Mouse (Mus musculus) hindbrain, postnatal 0 days (tissue): ENCODE measurements around the gene Pik3c2b. TPM values are rescaled to one million over a fixed set of nuclear protein-coding genes. Genes with fewer than 3 reads are reported as not detected.

Experiments
- ATAC-seq: fragments of 200-750 bp; cut with Nextera tagmentation; 2 replicates; pipeline ENCODE4 v1.8.0; 2017; ENCODE audit warnings: mild to moderate bottlenecking, moderate TSS enrichment, moderate library complexity
- DNase-seq: peaks from one replicate; pipeline ENCODE4 v3.0.0-alpha.2; 2015; ENCODE audit warnings: low spot score
- H3K27ac ChIP-seq: fragments of 300-500 bp; sonication (generic); 2 replicates; pipeline ENCODE4 v1.5.1; 2014; ENCODE audit warnings: mild to moderate bottlenecking
- H3K27me3 ChIP-seq: fragments of 300-500 bp; sonication (generic); 2 replicates; pipeline ENCODE4 v1.6.1; 2014; ENCODE audit warnings: low read length, mixed read lengths; ENCODE audit not compliant: insufficient read depth
- H3K36me3 ChIP-seq: fragments of 300-500 bp; sonication (generic); 2 replicates; pipeline ENCODE4 v1.6.1; 2014; ENCODE audit warnings: low read length, mixed read lengths; ENCODE audit not compliant: insufficient read depth
- H3K4me1 ChIP-seq: fragments of 300-500 bp; sonication (generic); 2 replicates; pipeline ENCODE4 v1.6.1; 2014; ENCODE audit warnings: antibody characterized with exemption, low read length, mixed read lengths; ENCODE audit not compliant: insufficient read depth
- H3K4me2 ChIP-seq: fragments of 300-500 bp; sonication (generic); 2 replicates; pipeline ENCODE4 v1.6.1; 2014; ENCODE audit warnings: low read depth, mild to moderate bottlenecking, low read length, moderate library complexity, mixed read lengths
- H3K4me3 ChIP-seq: fragments of 300-500 bp; sonication (generic); 2 replicates; pipeline ENCODE4 v1.5.1; 2014; ENCODE audit warnings: low read length
- H3K9ac ChIP-seq: fragments of 300-500 bp; sonication (generic); replicated peaks from 2 replicates; pipeline ENCODE4 v1.6.1; 2014; ENCODE audit warnings: mild to moderate bottlenecking, low read length, moderate library complexity, mixed read lengths
- H3K9me3 ChIP-seq: fragments of 300-500 bp; sonication (generic); 2 replicates; pipeline ENCODE4 v1.6.1; 2016; ENCODE audit warnings: low read length, mixed read lengths
- CTCF ChIP-seq: IDR thresholded peaks from 2 replicates; pipeline ENCODE4 v1.5.1; 2016; ENCODE audit warnings: antibody characterized with exemption, control low read depth, low read depth
- WGBS: fragments of 180-500 bp; shearing (Covaris S2); extraction: QIAGEN DNeasy Blood & Tissue Kit; methylation state at CpG from one replicate; pipeline ENCODE4 v1.1.7; 2014; 5-methylcytosine and 5-hydroxymethylcytosine counted together
- polyA plus RNA-seq: library from polyadenylated mRNA; unstranded; fragments of >200 nt; fragmentation: Nextera tagmentation; extraction: Ambion mirVana; gene quantifications from 2 replicates; pipeline ENCODE4 v1.2.1, GENCODE M21; 2015
- total RNA-seq: library from RNA; depleted of rRNA; stranded (reverse); fragments of >200 nt; gene quantifications from 2 replicates; pipeline ENCODE4 v1.2.3, GENCODE M21; 2014

Pik3c2b gene
- total and polyA plus RNA-seq, 2 experiments from 2014 or later = 8.7 to 23.0 TPM

- no peak overlapping the region for H3K9ac ChIP-seq
- no peak overlapping the region for H3K4me3 ChIP-seq
- H3K27ac ChIP-seq = no peak overlapping the region
- ATAC-seq (no peak), DNase-seq (no peak)
- 91% methylated on average over 6 of the region's 6 CpGs for WGBS
- no peak for TF ChIP-seq CTCF
- no peak overlapping the region for H3K4me2 ChIP-seq
- no peaks in the 10 kb centered on the region for H3K9me3 ChIP-seq
- H3K27me3 ChIP-seq = no peaks in the 10 kb centered on the region
- peaks cover 49% of the 10 kb centered on the region; the same call in 1 of the 2 replicates for H3K36me3 ChIP-seq
- no peaks in the 10 kb centered on the region for H3K4me1 ChIP-seq
Observed at GRCm38 (mm10) chr1:133103871-133104270, 58.4 kb downstream of the Pik3c2b start.

GRCm38 (mm10) chr1:133116108-133116507 is 70.6 kb downstream of the Pik3c2b start:
- TF ChIP-seq CTCF = peak; percentile 11; the same call in 1 of the 2 replicates
- no peaks in the 10 kb centered on the region for H3K4me1 ChIP-seq

GRCm38 (mm10) chr1:133118127-133118526 is 72.7 kb downstream of the Pik3c2b start:
- WGBS = 92% methylated on average over 5 of the region's 5 CpGs
- ATAC-seq (0 out of 2 replicates have a peak, but pooled peaks have one; percentile 51), DNase-seq (no peak)
- Histone ChIP-seq H3K4me2 (no peak overlapping the region), H3K27ac (no peak overlapping the region), H3K9ac (no peak overlapping the region), H3K4me3 (no peak overlapping the region), H3K4me1 (no peaks in the 10 kb centered on the region), H3K9me3 (no peaks in the 10 kb centered on the region), H3K36me3 (no peaks in the 10 kb centered on the region), H3K27me3 (no peaks in the 10 kb centered on the region)
- TF ChIP-seq CTCF = no peak

More at GRCm38 (mm10) chr1:133116108-133116507, 70.6 kb downstream of the Pik3c2b start:
- Histone ChIP-seq H3K9ac (no peak overlapping the region), H3K27me3 (no peaks in the 10 kb centered on the region), H3K27ac (no peak overlapping the region), H3K36me3 (no peaks in the 10 kb centered on the region), H3K4me2 (no peak overlapping the region), H3K9me3 (no peaks in the 10 kb centered on the region), H3K4me3 (no peak overlapping the region)
- no peak for DNase-seq
- ATAC-seq = no peak
- WGBS = 88% methylated on average over 4 of the region's 4 CpGs

- Histone ChIP-seq H3K9ac (no peak overlapping the region), H3K4me1 (no peaks in the 10 kb centered on the region), H3K9me3 (no peaks in the 10 kb centered on the region), H3K27me3 (no peaks in the 10 kb centered on the region), H3K4me2 (no peak overlapping the region), H3K4me3 (no peak overlapping the region), H3K36me3 (no peaks in the 10 kb centered on the region), H3K27ac (no peak overlapping the region)
- WGBS = 83% methylated on average over 3 of the region's 3 CpGs
- ATAC-seq (no peak), DNase-seq (no peak)
- no peak for TF ChIP-seq CTCF
Observed at GRCm38 (mm10) chr1:133118844-133119243, 73.4 kb downstream of the Pik3c2b start.

GRCm38 (mm10) chr1:133119931-133120712 is 74.7 kb downstream of the Pik3c2b start:
- TF ChIP-seq CTCF = no peak
- no peak overlapping the region for H3K4me2 ChIP-seq
- no peaks in the 10 kb centered on the region for H3K36me3 ChIP-seq
- DNase-seq (no peak), ATAC-seq (no peak)
- 67% methylated on average over 7 of the region's 7 CpGs for WGBS
- no peaks in the 10 kb centered on the region for H3K9me3 ChIP-seq
- no peaks in the 10 kb centered on the region for H3K4me1 ChIP-seq
- no peaks in the 10 kb centered on the region for H3K27me3 ChIP-seq
- no peak overlapping the region for H3K27ac ChIP-seq
- no peak overlapping the region for H3K4me3 ChIP-seq
- H3K9ac ChIP-seq = no peak overlapping the region

- H3K9me3 ChIP-seq = no peaks in the 10 kb centered on the region
- TF ChIP-seq CTCF = no peak
- no peak for DNase-seq
- no peak overlapping the region for H3K27ac ChIP-seq
- no peak overlapping the region for H3K9ac ChIP-seq
- no peaks in the 10 kb centered on the region for H3K36me3 ChIP-seq
- no peak overlapping the region for H3K4me3 ChIP-seq
- WGBS = 61% methylated on average over 6 of the region's 6 CpGs
- no peaks in the 10 kb centered on the region for H3K27me3 ChIP-seq
- ATAC-seq = no peak
- no peak overlapping the region for H3K4me2 ChIP-seq
- no peaks in the 10 kb centered on the region for H3K4me1 ChIP-seq
Observed at GRCm38 (mm10) chr1:133121246-133121645, 75.8 kb downstream of the Pik3c2b start.

GRCm38 (mm10) chr1:133124137-133124536 is 78.7 kb downstream of the Pik3c2b start:
- DNase-seq (no peak), ATAC-seq (no peak)
- Histone ChIP-seq H3K4me2 (no peak overlapping the region), H3K4me1 (no peaks in the 10 kb centered on the region), H3K36me3 (no peaks in the 10 kb centered on the region), H3K9ac (no peak overlapping the region), H3K27ac (no peak overlapping the region), H3K9me3 (no peaks in the 10 kb centered on the region), H3K27me3 (no peaks in the 10 kb centered on the region), H3K4me3 (no peak overlapping the region)
- no peak for TF ChIP-seq CTCF
- WGBS = 78% methylated on average over 6 of the region's 6 CpGs
